ENCODE assay signal across 31 mouse cellular contexts in the genomic region with DNA sequence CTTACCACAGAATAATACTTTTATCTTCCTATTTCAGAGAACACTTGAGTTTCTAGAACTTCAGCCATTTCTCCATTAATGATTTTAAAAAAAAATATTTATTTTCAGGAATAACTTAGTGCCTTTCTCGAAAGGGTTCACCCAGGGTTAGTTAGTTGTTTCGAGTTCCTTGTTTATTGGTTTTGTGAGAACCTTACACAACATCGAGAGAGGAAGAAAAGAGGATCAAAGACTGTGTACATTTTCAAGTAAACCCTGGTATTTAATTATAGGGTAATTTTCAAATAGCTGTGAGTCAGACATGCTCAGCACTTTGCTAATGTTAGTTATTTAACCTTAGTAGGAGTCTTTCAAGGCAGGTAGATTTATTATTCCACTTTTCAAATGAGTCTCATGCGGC. TPM values are rescaled to one million over a fixed set of nuclear protein-coding genes. Genes with fewer than 3 reads are reported as not detected.
"Had no signal": no experiment of that assay in that cellular context is flagged by ENCODE, and none has a peak within 500 bp of the region (broad histone marks: within the 10 kb centered on the region; RNA-seq: fewer than 3 reads in every experiment).

No protein-coding gene starts in this region.

- H3K27ac ChIP-seq: heart, adult 2 months; heart, embryonic 13.5 days; heart, embryonic 15.5 days; hindbrain, embryonic 13.5 days; hindbrain, embryonic 15.5 days; hindbrain, postnatal 0 days; kidney, embryonic 15.5 days; kidney, postnatal 0 days; left cerebral cortex, adult 2 months; limb, embryonic 10.5 days; limb, embryonic 12.5 days; liver, embryonic 12.5 days had no signal

- ATAC-seq: forebrain, postnatal 0 days; hindbrain, postnatal 0 days; intestine, embryonic 16.5 days; liver, embryonic 12.5 days had no signal

- H3K36me3 ChIP-seq: heart, embryonic 13.5 days; heart, embryonic 15.5 days; hindbrain, embryonic 13.5 days; hindbrain, embryonic 15.5 days; kidney, embryonic 15.5 days; limb, embryonic 10.5 days; limb, embryonic 12.5 days; liver, embryonic 12.5 days had no signal

- H3K9ac ChIP-seq: forebrain, postnatal 0 days; heart, embryonic 13.5 days; heart, embryonic 15.5 days; hindbrain, embryonic 13.5 days; hindbrain, embryonic 15.5 days; kidney, embryonic 15.5 days; limb, embryonic 12.5 days; liver, embryonic 12.5 days had no signal

- H3K27me3 ChIP-seq: heart, embryonic 13.5 days; heart, embryonic 15.5 days; hindbrain, embryonic 13.5 days; hindbrain, embryonic 15.5 days; kidney, embryonic 15.5 days; limb, embryonic 12.5 days; liver, embryonic 12.5 days had no signal

- H3K9me3 ChIP-seq: heart, embryonic 13.5 days; heart, embryonic 15.5 days; hindbrain, embryonic 13.5 days; hindbrain, embryonic 15.5 days; kidney, embryonic 15.5 days; limb, embryonic 10.5 days; limb, embryonic 12.5 days; liver, embryonic 12.5 days had no signal

- H3K4me1 ChIP-seq: heart, embryonic 15.5 days; hindbrain, embryonic 13.5 days; hindbrain, embryonic 15.5 days; kidney, embryonic 15.5 days; limb, embryonic 10.5 days; limb, embryonic 12.5 days; liver, embryonic 12.5 days had no signal

- H3K4me3 ChIP-seq: heart, adult 2 months; heart, embryonic 13.5 days; heart, embryonic 15.5 days; hindbrain, embryonic 13.5 days; hindbrain, embryonic 15.5 days; kidney, embryonic 15.5 days; left cerebral cortex, adult 2 months; limb, embryonic 10.5 days; limb, embryonic 12.5 days; liver, embryonic 12.5 days had no signal

- H3K4me2 ChIP-seq: heart, embryonic 11.5 days; heart, embryonic 13.5 days; heart, embryonic 15.5 days; hindbrain, embryonic 13.5 days; hindbrain, embryonic 15.5 days; kidney, embryonic 15.5 days; limb, embryonic 12.5 days; liver, embryonic 12.5 days had no signal

- DNase-seq: forebrain, postnatal 0 days; gastrocnemius, postnatal 14 days; heart, adult 11 months; heart, adult 2 months; heart, postnatal 14 days; heart, postnatal 36 days; kidney, adult 11 months; kidney, adult 2 months; kidney, adult 9 months; kidney, postnatal 14 days; kidney, postnatal 36 days; layer of hippocampus, adult 9-11 months; liver had no signal

RNA-seq across cellular contexts. Expression of gene Macc1, which starts 58.3 kb away (rescaled TPM):
- total RNA-seq: gastrocnemius, adult 8-10 months; gastrocnemius, postnatal 14 days; gastrocnemius, postnatal 4 days; heart, adult 2 months; heart, postnatal 14 days; heart, postnatal 36 days; hematopoietic stem cell, adult 5-6 weeks; layer of hippocampus, postnatal 14 days had no signal
- polyA plus RNA-seq: forebrain, postnatal 0 days; heart, adult 2 months; heart, postnatal 0 days; hindbrain, embryonic 13.5 days; hindbrain, embryonic 15.5 days had no signal
